Mouse (Mus musculus): ENCODE measurements around the gene Etl4. TPM values are rescaled to one million over a fixed set of nuclear protein-coding genes. Genes with fewer than 3 reads are reported as not detected.

Etl4 gene
- polyA plus RNA-seq, 1 experiment from 2014 or later, result 12.4 TPM

DNA sequence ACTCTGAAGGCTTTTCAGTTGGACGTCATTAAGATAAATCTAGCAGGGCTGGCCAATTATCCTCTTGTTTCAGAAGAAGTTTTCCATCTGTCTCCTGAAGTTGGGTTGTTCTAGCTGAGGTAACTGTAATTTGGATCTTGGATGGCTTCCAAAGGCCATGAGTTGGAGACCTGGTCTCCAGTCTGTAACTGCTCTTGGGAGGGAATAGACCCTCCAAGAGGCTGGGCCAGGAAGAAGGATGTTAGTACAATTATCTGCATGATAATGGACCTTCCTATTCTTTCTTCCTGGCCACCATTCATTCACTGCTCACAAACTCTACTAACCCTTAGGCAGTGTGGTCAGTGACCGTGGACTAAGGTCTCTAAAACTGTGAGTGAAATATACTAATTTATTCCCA lies 684.5 kb downstream of the Etl4 start:
- DNase-seq (ENCODE audit: low spot score) (no peak), ATAC-seq (ENCODE audit: low FRiP score, low TSS enrichment) (no peak)
- Histone ChIP-seq H3K4me2 (replicated peaks; ENCODE audit: low read depth) (no peak overlapping the region), H3K36me3 (ENCODE audit: control insufficient read depth, insufficient read depth, low read length) (no peaks in the 10 kb centered on the region), H3K27me3 (ENCODE audit: control insufficient read depth, insufficient read depth, low read length) (no peaks in the 10 kb centered on the region), H3K9me3 (ENCODE audit: control insufficient read depth, low read length) (no peaks in the 10 kb centered on the region), H3K4me3 (ENCODE audit: low read depth, low read length) (no peak overlapping the region), H3K4me1 (replicated peaks; ENCODE audit: control insufficient read depth, insufficient read depth) (no peaks in the 10 kb centered on the region), H3K9ac (ENCODE audit: low read length) (no peak overlapping the region), H3K27ac (replicated peaks) (no peak overlapping the region)
- WGBS, result 56% methylated on average over 2 of the region's 2 CpGs
- TF ChIP-seq CTCF (IDR thresholded peaks at IDR 0.05; ENCODE audit: low read depth) (no peak), EP300 (optimal IDR thresholded peaks at IDR 0.05) (no peak)

DNA sequence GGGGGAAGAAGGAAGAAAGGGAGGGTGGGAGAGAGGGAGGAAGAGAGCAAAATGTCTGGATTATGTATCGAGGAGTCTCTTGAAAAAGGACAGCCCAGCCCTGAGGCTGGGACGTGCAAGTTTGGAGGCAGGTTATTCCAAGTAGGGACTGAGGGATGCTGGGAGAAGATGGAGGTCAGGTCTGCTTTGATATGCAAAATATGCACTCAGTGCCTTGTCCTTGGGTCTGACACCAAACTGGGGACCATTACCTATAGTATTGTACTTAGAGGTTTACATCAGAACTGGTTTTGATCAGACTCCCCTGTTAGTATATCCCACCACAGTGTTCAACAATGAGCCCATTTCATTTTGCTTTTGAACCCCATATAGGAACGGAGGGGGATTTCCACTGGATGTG lies 685.4 kb downstream of the Etl4 start:
- WGBS, result 83% methylated on average over 3 of the region's 3 CpGs
- Histone ChIP-seq H3K27me3 (ENCODE audit: control insufficient read depth, insufficient read depth, low read length) (no peaks in the 10 kb centered on the region), H3K9me3 (ENCODE audit: control insufficient read depth, low read length) (no peaks in the 10 kb centered on the region), H3K4me1 (replicated peaks; ENCODE audit: control insufficient read depth, insufficient read depth) (no peaks in the 10 kb centered on the region), H3K36me3 (ENCODE audit: control insufficient read depth, insufficient read depth, low read length) (no peaks in the 10 kb centered on the region), H3K27ac (replicated peaks) (no peak overlapping the region), H3K4me3 (ENCODE audit: low read depth, low read length) (no peak overlapping the region), H3K4me2 (replicated peaks; ENCODE audit: low read depth) (no peak overlapping the region), H3K9ac (ENCODE audit: low read length) (no peak overlapping the region)
- no peak for ATAC-seq (ENCODE audit: low FRiP score, low TSS enrichment)
- no peak for DNase-seq (ENCODE audit: low spot score)
- no peak for TF ChIP-seq CTCF (IDR thresholded peaks at IDR 0.05; ENCODE audit: low read depth)
- TF ChIP-seq EP300 (optimal IDR thresholded peaks at IDR 0.05), result no peak

DNA sequence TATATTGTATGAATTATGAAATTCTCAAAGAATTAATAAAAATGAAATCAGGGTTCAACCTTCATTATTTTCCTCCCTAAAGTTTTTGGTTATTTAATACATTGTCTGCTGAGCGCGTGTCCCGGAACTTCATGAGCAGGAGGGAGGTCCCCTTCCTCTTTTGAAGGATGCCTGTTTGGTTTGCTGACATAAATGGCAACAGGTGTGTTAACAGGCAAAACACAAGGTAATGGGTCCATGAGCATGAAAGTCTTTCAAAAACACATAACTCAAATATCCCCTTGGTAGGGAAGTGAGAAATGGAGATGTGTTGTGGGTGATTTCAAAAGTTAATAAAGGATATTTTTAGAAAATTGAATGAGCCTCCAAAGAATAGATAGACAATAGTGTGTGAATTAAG lies 687.0 kb downstream of the Etl4 start:
- WGBS, result 89% methylated on average over 3 of the region's 3 CpGs
- no peak overlapping the region for H3K4me2 ChIP-seq (replicated peaks; ENCODE audit: low read depth)
- no peaks in the 10 kb centered on the region for H3K9me3 ChIP-seq (ENCODE audit: control insufficient read depth, low read length)
- no peaks in the 10 kb centered on the region for H3K27me3 ChIP-seq (ENCODE audit: control insufficient read depth, insufficient read depth, low read length)
- no peaks in the 10 kb centered on the region for H3K36me3 ChIP-seq (ENCODE audit: control insufficient read depth, insufficient read depth, low read length)
- no peak overlapping the region for H3K4me3 ChIP-seq (ENCODE audit: low read depth, low read length)
- peak overlapping the region; percentile 19 for H3K27ac ChIP-seq (replicated peaks)
- ATAC-seq (ENCODE audit: low FRiP score, low TSS enrichment), result no peak
- no peaks in the 10 kb centered on the region for H3K4me1 ChIP-seq (replicated peaks; ENCODE audit: control insufficient read depth, insufficient read depth)
- DNase-seq (ENCODE audit: low spot score), result no peak
- H3K9ac ChIP-seq (ENCODE audit: low read length), result no peak overlapping the region
- TF ChIP-seq CTCF (IDR thresholded peaks at IDR 0.05; ENCODE audit: low read depth) (no peak), EP300 (optimal IDR thresholded peaks at IDR 0.05) (no peak)

DNA sequence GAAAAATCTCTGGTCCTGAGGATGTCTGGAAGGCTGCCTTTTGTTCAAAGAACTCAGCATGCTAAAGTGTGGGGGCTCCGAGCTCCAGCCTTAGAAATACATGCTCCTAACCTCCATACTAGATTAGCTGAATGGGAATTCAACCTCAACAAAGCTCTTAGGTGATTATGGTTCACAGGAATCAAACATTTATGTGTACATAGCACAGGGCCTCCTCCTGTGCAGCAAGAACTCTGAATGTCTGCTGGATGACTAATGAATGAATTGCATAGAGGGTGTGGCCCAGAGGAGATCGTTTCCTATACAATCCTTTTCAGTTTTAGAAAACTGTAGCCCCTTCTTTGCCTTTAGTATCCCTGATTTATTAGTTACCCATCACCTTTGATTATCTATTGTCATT lies 687.6 kb downstream of the Etl4 start:
- Histone ChIP-seq H3K9ac (ENCODE audit: low read length) (no peak overlapping the region), H3K27me3 (ENCODE audit: control insufficient read depth, insufficient read depth, low read length) (no peaks in the 10 kb centered on the region), H3K4me2 (replicated peaks; ENCODE audit: low read depth) (no peak overlapping the region), H3K4me1 (replicated peaks; ENCODE audit: control insufficient read depth, insufficient read depth) (no peaks in the 10 kb centered on the region), H3K36me3 (ENCODE audit: control insufficient read depth, insufficient read depth, low read length) (no peaks in the 10 kb centered on the region), H3K9me3 (ENCODE audit: control insufficient read depth, low read length) (no peaks in the 10 kb centered on the region), H3K4me3 (ENCODE audit: low read depth, low read length) (no peak overlapping the region), H3K27ac (replicated peaks) (peak overlapping the region; percentile 19)
- peak; percentile 27 for DNase-seq (ENCODE audit: low spot score)
- ATAC-seq (ENCODE audit: low FRiP score, low TSS enrichment), result peak; percentile 97
- 30% methylated on average over 2 of the region's 2 CpGs for WGBS
- TF ChIP-seq CTCF (IDR thresholded peaks at IDR 0.05; ENCODE audit: low read depth) (no peak), EP300 (optimal IDR thresholded peaks at IDR 0.05) (no peak)

DNA sequence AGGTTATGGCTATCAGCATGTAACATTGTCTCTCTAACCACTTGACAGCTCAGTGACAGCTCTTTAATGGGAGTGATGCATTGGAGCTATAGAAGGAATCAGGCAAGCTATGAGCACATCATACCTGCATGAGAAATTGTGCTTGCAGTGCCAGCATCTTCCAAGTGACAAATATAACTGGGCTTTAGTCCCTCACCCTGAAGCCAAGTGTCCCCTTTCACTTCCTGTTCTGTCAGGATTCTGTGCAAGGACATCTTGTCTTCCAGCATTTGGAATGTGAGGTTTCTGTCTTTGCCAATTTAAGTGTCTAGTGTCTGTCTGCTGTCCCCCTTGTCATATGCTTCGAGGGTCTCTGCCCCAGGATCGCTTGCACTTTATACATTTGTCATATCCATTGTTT lies 693.1 kb downstream of the Etl4 start:
- no peaks in the 10 kb centered on the region for H3K27me3 ChIP-seq (ENCODE audit: control insufficient read depth, insufficient read depth, low read length)
- H3K9me3 ChIP-seq (ENCODE audit: control insufficient read depth, low read length), result no peaks in the 10 kb centered on the region
- no peak overlapping the region for H3K4me2 ChIP-seq (replicated peaks; ENCODE audit: low read depth)
- no peak for ATAC-seq (ENCODE audit: low FRiP score, low TSS enrichment)
- H3K9ac ChIP-seq (ENCODE audit: low read length), result no peak overlapping the region
- no peaks in the 10 kb centered on the region for H3K4me1 ChIP-seq (replicated peaks; ENCODE audit: control insufficient read depth, insufficient read depth)
- no peak for DNase-seq (ENCODE audit: low spot score)
- 72% methylated on average over 2 of the region's 2 CpGs for WGBS
- TF ChIP-seq EP300 (optimal IDR thresholded peaks at IDR 0.05) (no peak), CTCF (IDR thresholded peaks at IDR 0.05; ENCODE audit: low read depth) (no peak)
- no peaks in the 10 kb centered on the region for H3K36me3 ChIP-seq (ENCODE audit: control insufficient read depth, insufficient read depth, low read length)
- no peak overlapping the region for H3K27ac ChIP-seq (replicated peaks)
- no peak overlapping the region for H3K4me3 ChIP-seq (ENCODE audit: low read depth, low read length)

DNA sequence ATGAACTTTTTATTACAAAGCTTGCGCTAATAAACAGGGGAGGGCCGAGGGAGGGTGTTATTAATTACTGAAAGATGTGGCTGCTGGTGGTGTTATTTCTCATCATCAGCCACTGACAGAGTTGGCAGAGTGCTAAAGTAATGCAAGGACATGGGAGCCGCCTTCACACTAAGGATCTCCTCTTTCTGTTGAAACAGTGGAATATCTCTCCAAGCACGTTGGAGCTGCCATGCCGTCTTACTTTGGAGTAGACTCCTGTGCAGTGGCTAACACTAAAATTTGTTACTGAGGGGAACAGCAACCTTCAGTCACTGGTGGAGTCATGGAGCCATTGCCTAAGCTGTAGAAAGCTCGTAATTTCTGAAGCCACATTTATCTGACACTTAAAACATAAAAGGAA lies 694.0 kb downstream of the Etl4 start:
- Histone ChIP-seq H3K36me3 (ENCODE audit: control insufficient read depth, insufficient read depth, low read length) (no peaks in the 10 kb centered on the region), H3K4me1 (replicated peaks; ENCODE audit: control insufficient read depth, insufficient read depth) (no peaks in the 10 kb centered on the region), H3K4me3 (ENCODE audit: low read depth, low read length) (no peak overlapping the region), H3K9me3 (ENCODE audit: control insufficient read depth, low read length) (no peaks in the 10 kb centered on the region), H3K9ac (ENCODE audit: low read length) (no peak overlapping the region), H3K27me3 (ENCODE audit: control insufficient read depth, insufficient read depth, low read length) (no peaks in the 10 kb centered on the region), H3K4me2 (replicated peaks; ENCODE audit: low read depth) (no peak overlapping the region), H3K27ac (replicated peaks) (no peak overlapping the region)
- ATAC-seq (ENCODE audit: low FRiP score, low TSS enrichment) (no peak), DNase-seq (ENCODE audit: low spot score) (no peak)
- no peak for TF ChIP-seq CTCF (IDR thresholded peaks at IDR 0.05; ENCODE audit: low read depth)
- TF ChIP-seq EP300 (optimal IDR thresholded peaks at IDR 0.05), result no peak
- WGBS, result 71% methylated on average over 6 of the region's 6 CpGs
